Mouse (Mus musculus) hindbrain, postnatal 0 days (tissue): Measurements from ENCODE around the gene Zfp940. TPM values are rescaled to one million over a fixed set of nuclear protein-coding genes. Genes with fewer than 3 reads are reported as not detected.
"Not testable (repeated sequence)": the region's sequence is repeated elsewhere in the genome, so short reads cannot be mapped to it uniquely, and the experiment has no call there.

Experiments
- ATAC-seq: fragments of 200-750 bp; cut with Nextera tagmentation; 2 replicates; pipeline ENCODE4 v1.8.0; 2017; ENCODE audit warnings: mild to moderate bottlenecking, moderate TSS enrichment, moderate library complexity
- DNase-seq: peaks from one replicate; pipeline ENCODE4 v3.0.0-alpha.2; 2015; ENCODE audit warnings: low spot score
- H3K27ac ChIP-seq: fragments of 300-500 bp; sonication (generic); 2 replicates; pipeline ENCODE4 v1.5.1; 2014; ENCODE audit warnings: mild to moderate bottlenecking
- H3K27me3 ChIP-seq: fragments of 300-500 bp; sonication (generic); 2 replicates; pipeline ENCODE4 v1.6.1; 2014; ENCODE audit warnings: low read length, mixed read lengths; ENCODE audit not compliant: insufficient read depth
- H3K36me3 ChIP-seq: fragments of 300-500 bp; sonication (generic); 2 replicates; pipeline ENCODE4 v1.6.1; 2014; ENCODE audit warnings: low read length, mixed read lengths; ENCODE audit not compliant: insufficient read depth
- H3K4me1 ChIP-seq: fragments of 300-500 bp; sonication (generic); 2 replicates; pipeline ENCODE4 v1.6.1; 2014; ENCODE audit warnings: antibody characterized with exemption, low read length, mixed read lengths; ENCODE audit not compliant: insufficient read depth
- H3K4me2 ChIP-seq: fragments of 300-500 bp; sonication (generic); 2 replicates; pipeline ENCODE4 v1.6.1; 2014; ENCODE audit warnings: low read depth, mild to moderate bottlenecking, low read length, moderate library complexity, mixed read lengths
- H3K4me3 ChIP-seq: fragments of 300-500 bp; sonication (generic); 2 replicates; pipeline ENCODE4 v1.5.1; 2014; ENCODE audit warnings: low read length
- H3K9ac ChIP-seq: fragments of 300-500 bp; sonication (generic); replicated peaks from 2 replicates; pipeline ENCODE4 v1.6.1; 2014; ENCODE audit warnings: mild to moderate bottlenecking, low read length, moderate library complexity, mixed read lengths
- H3K9me3 ChIP-seq: fragments of 300-500 bp; sonication (generic); 2 replicates; pipeline ENCODE4 v1.6.1; 2016; ENCODE audit warnings: low read length, mixed read lengths
- CTCF ChIP-seq: IDR thresholded peaks from 2 replicates; pipeline ENCODE4 v1.5.1; 2016; ENCODE audit warnings: antibody characterized with exemption, control low read depth, low read depth
- WGBS: fragments of 180-500 bp; shearing (Covaris S2); extraction: QIAGEN DNeasy Blood & Tissue Kit; methylation state at CpG from one replicate; pipeline ENCODE4 v1.1.7; 2014; 5-methylcytosine and 5-hydroxymethylcytosine counted together
- polyA plus RNA-seq: library from polyadenylated mRNA; unstranded; fragments of >200 nt; fragmentation: Nextera tagmentation; extraction: Ambion mirVana; gene quantifications from 2 replicates; pipeline ENCODE4 v1.2.1, GENCODE M21; 2015
- total RNA-seq: library from RNA; depleted of rRNA; stranded (reverse); fragments of >200 nt; gene quantifications from 2 replicates; pipeline ENCODE4 v1.2.3, GENCODE M21; 2014; rRNA removed

The Zfp940 gene
- 5.3 and 7.4 TPM in 2 replicates for total RNA-seq
- polyA plus RNA-seq, result 8.6 and 10.3 TPM in 2 replicates

GRCm38 (mm10) chr7:29853219-29853842 lies at the start of gene Zfp940:
Gene Zfp940 (minus strand): TSS chr7:29853669.
- Histone ChIP-seq H3K9me3 (no peaks in the 10 kb centered on the region), H3K9ac (peak within 1 kb of the TSS; percentile 49), H3K4me2 (peak within 1 kb of the TSS; percentile 80), H3K4me3 (peak within 1 kb of the TSS; percentile 55), H3K27me3 (no peaks in the 10 kb centered on the region), H3K36me3 (no peaks in the 10 kb centered on the region), H3K4me1 (0 out of 2 replicates have a peak, but pooled peaks cover 5% of the 10 kb centered on the region), H3K27ac (peak within 1 kb of the TSS; percentile 65)
- peak; percentile 99 for ATAC-seq
- peak; percentile 19; the same call in 1 of the 2 replicates for TF ChIP-seq CTCF
- DNase-seq, result peak; percentile 96
- WGBS, result 1% methylated on average over 21 of the region's 21 CpGs

DNA sequence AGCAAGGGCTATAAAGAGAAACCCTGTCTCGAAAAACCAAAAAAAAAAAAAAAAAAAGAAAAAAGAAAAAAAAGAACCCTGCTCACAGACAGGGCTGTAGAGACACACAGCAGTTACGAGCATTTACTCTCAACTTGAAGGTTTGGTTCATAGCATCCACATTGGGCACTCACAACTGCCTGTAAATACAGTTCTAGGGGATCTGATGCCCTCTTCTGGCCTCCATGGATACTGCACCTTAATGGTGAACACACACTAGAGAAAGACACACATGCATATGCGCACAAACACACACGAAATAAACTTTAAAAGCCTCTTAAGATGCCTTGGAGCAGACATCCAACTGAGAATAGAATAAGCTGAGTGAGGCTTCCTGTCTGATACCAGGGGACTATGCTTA lies 44.9 kb upstream of the Zfp940 start:
- H3K27ac ChIP-seq, result no peak overlapping the region
- H3K27me3 ChIP-seq, result no peaks in the 10 kb centered on the region
- DNase-seq, result no peak
- 89% methylated on average over 4 of the region's 4 CpGs for WGBS
- H3K4me2 ChIP-seq, result no peak overlapping the region
- H3K36me3 ChIP-seq, result peaks cover 65% of the 10 kb centered on the region
- TF ChIP-seq CTCF, result no peak
- no peak overlapping the region for H3K9ac ChIP-seq
- no peaks in the 10 kb centered on the region for H3K4me1 ChIP-seq
- ATAC-seq, result no peak
- H3K9me3 ChIP-seq, result peaks cover 27% of the 10 kb centered on the region
- no peak overlapping the region for H3K4me3 ChIP-seq

- WGBS, result 98% methylated on average over 4 of the region's 4 CpGs
- peaks cover 25% of the 10 kb centered on the region for H3K9me3 ChIP-seq
Measured at GRCm38 (mm10) chr7:29892756-29893155, 39.3 kb upstream of the Zfp940 start.

DNA sequence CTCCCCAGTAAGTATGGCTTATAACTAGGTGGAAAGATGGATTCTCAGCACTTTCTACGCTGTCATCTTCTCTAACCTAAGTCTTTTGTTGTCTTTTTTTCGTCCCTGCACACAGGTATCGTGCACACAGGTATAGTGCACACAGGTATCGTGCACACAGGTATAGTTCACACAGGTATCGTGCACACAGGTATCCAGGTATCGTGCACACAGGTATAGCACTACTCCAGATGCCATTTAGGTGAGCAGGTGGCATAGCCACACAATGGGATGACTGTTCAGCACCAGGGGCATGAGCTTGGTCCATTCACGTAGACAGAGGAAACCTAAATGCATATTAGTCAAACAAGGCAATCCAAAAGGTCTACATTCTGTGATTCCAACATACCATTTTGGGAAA lies 37.0 kb upstream of the Zfp940 start:
- ATAC-seq (no peak), DNase-seq (no peak)
- Histone ChIP-seq H3K36me3 (peaks cover 34% of the 10 kb centered on the region), H3K27ac (no peak overlapping the region), H3K9me3 (peaks cover 26% of the 10 kb centered on the region), H3K4me3 (no peak overlapping the region), H3K9ac (no peak overlapping the region), H3K4me2 (no peak overlapping the region), H3K27me3 (no peaks in the 10 kb centered on the region), H3K4me1 (no peaks in the 10 kb centered on the region)
- 98% methylated on average over 7 of the region's 7 CpGs for WGBS
- TF ChIP-seq CTCF, result no peak

More at GRCm38 (mm10) chr7:29892756-29893155, 39.3 kb upstream of the Zfp940 start:
- H3K4me3 ChIP-seq, result no peak overlapping the region
- ATAC-seq, result no peak
- peaks cover 52% of the 10 kb centered on the region for H3K36me3 ChIP-seq
- no peak overlapping the region for H3K4me2 ChIP-seq
- no peak for DNase-seq
- H3K9ac ChIP-seq, result no peak overlapping the region
- no peaks in the 10 kb centered on the region for H3K4me1 ChIP-seq
- no peaks in the 10 kb centered on the region for H3K27me3 ChIP-seq
- H3K27ac ChIP-seq, result no peak overlapping the region
- no peak for TF ChIP-seq CTCF

DNA sequence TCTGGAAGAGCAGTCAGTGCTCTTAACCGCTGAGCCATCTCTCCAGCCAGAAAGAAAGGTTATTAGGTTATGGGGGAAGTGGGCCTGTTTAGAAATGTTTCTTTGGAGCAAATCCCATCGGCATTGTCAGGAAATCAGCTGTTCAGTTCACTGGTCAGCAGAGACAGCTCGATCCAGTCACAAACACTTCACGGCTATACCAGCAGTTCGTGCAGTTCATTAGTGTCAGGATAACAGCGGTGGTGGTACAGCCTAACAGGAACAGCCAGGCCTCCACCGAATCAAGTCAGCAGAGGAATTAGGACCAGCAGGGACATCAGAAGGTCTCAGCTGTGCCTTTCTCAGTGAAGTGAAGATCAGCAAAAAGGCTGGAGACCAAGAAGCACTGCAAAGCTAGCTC lies 27.4 kb upstream of the Zfp940 start:
- DNase-seq (no peak), ATAC-seq (no peak)
- H3K4me2 ChIP-seq, result no peak overlapping the region
- no peak overlapping the region for H3K27ac ChIP-seq
- 88% methylated on average over 7 of the region's 7 CpGs for WGBS
- no peaks in the 10 kb centered on the region for H3K4me1 ChIP-seq
- no peak overlapping the region for H3K4me3 ChIP-seq
- H3K27me3 ChIP-seq, result no peaks in the 10 kb centered on the region
- H3K9me3 ChIP-seq, result 0 out of 2 replicates have a peak, but pooled peaks cover 2% of the 10 kb centered on the region
- no peak for TF ChIP-seq CTCF
- no peak overlapping the region for H3K9ac ChIP-seq
- H3K36me3 ChIP-seq, result peaks cover 5% of the 10 kb centered on the region

DNA sequence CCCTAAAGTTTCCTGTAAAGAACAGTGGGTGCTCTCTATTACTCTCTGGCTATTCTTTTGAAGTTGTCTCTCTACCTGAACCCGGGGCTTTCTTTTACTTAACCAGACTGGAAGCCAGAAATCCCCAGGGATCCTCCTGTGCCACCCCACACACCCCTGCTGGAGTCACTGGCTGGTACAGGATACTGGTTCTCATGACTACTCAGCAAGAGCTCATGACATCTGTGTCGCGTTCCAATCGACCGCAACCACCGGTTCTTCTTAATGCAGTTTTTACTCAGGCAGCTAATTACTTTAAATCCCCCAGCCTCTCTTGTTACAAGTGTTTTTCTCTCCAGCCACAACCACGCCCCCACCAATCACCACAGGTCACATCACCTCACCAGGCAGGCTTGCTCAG lies 26.6 kb upstream of the Zfp940 start:
- TF ChIP-seq CTCF, result no peak
- peaks cover 9% of the 10 kb centered on the region for H3K9me3 ChIP-seq
- H3K27ac ChIP-seq, result no peak overlapping the region
- no peak overlapping the region for H3K4me2 ChIP-seq
- peaks cover 14% of the 10 kb centered on the region for H3K36me3 ChIP-seq
- H3K4me1 ChIP-seq, result no peaks in the 10 kb centered on the region
- no peak for DNase-seq
- H3K9ac ChIP-seq, result no peak overlapping the region
- 81% methylated on average over 7 of the region's 7 CpGs for WGBS
- no peaks in the 10 kb centered on the region for H3K27me3 ChIP-seq
- no peak for ATAC-seq
- no peak overlapping the region for H3K4me3 ChIP-seq

GRCm38 (mm10) chr7:29877561-29877960 lies 24.1 kb upstream of the Zfp940 start:
- ATAC-seq, DNase-seq, H3K27ac ChIP-seq, H3K27me3 ChIP-seq, H3K9ac ChIP-seq, H3K4me1 ChIP-seq, H3K4me3 ChIP-seq, H3K4me2 ChIP-seq: not testable (repeated sequence)
- peaks cover 24% of the 10 kb centered on the region for H3K36me3 ChIP-seq
- peaks cover 15% of the 10 kb centered on the region for H3K9me3 ChIP-seq
- WGBS, result 93% methylated on average over 9 of the region's 9 CpGs
